Mouse (Mus musculus) kidney, postnatal 0 days (tissue): Measurements from ENCODE around the gene Sbds. TPM values are rescaled to one million over a fixed set of nuclear protein-coding genes. Genes with fewer than 3 reads are reported as not detected.
"Not testable (repeated sequence)": the region's sequence is repeated elsewhere in the genome, so short reads cannot be mapped to it uniquely, and the experiment has no call there.

Source experiments
- ATAC-seq: fragments of 200-750 bp; cut with Nextera tagmentation; replicated peaks from 2 replicates; pipeline ENCODE4 v1.8.0; 2017; ENCODE audit warnings: low read depth, moderate number of reproducible peaks, moderate TSS enrichment, moderate library complexity; ENCODE audit not compliant: low FRiP score
- DNase-seq: peaks from one replicate; pipeline ENCODE4 v3.0.0-alpha.2; 2016; ENCODE audit warnings: low spot score
- H3K27ac ChIP-seq: fragments of 300-500 bp; sonication (generic); 2 replicates; pipeline ENCODE4 v1.5.1; 2014; ENCODE audit warnings: mild to moderate bottlenecking
- H3K27me3 ChIP-seq: fragments of 300-500 bp; sonication (generic); 2 replicates; pipeline ENCODE4 v1.6.1; 2014; ENCODE audit warnings: low read length, mixed read lengths; ENCODE audit not compliant: insufficient read depth
- H3K36me3 ChIP-seq: fragments of 300-500 bp; sonication (generic); 2 replicates; pipeline ENCODE4 v1.6.1; 2014; ENCODE audit warnings: low read length, mixed read lengths; ENCODE audit not compliant: insufficient read depth
- H3K4me1 ChIP-seq: fragments of 300-500 bp; sonication (generic); replicated peaks from 2 replicates; pipeline ENCODE4 v1.6.1; 2014; ENCODE audit warnings: antibody characterized with exemption, low read length, mixed read lengths; ENCODE audit not compliant: insufficient read depth
- H3K4me2 ChIP-seq: fragments of 300-500 bp; sonication (generic); 2 replicates; pipeline ENCODE4 v1.6.1; 2014; ENCODE audit warnings: mild to moderate bottlenecking, low read length, moderate library complexity, mixed read lengths
- H3K4me3 ChIP-seq: fragments of 300-500 bp; sonication (generic); replicated peaks from 2 replicates; pipeline ENCODE4 v1.5.1; 2014; ENCODE audit warnings: low read depth, low read length
- H3K9ac ChIP-seq: fragments of 300-500 bp; sonication (generic); 2 replicates; pipeline ENCODE4 v1.6.1; 2014; ENCODE audit warnings: low read depth, low read length
- H3K9me3 ChIP-seq: fragments of 300-500 bp; sonication (generic); replicated peaks from 2 replicates; pipeline ENCODE4 v1.6.1; 2016; ENCODE audit warnings: low read length, inconsistent platforms, mixed read lengths
- CTCF ChIP-seq: IDR thresholded peaks from 2 replicates; pipeline ENCODE4 v1.5.1; 2016; ENCODE audit warnings: antibody characterized with exemption, low read depth, mild to moderate bottlenecking, moderate library complexity
- WGBS: fragments of 180-500 bp; shearing (Covaris S2); extraction: QIAGEN DNeasy Blood & Tissue Kit; methylation state at CpG from one replicate; pipeline ENCODE4 v1.1.7; 2014; 5-methylcytosine and 5-hydroxymethylcytosine counted together
- polyA plus RNA-seq: library from polyadenylated mRNA; unstranded; fragments of >200 nt; fragmentation: Nextera tagmentation; extraction: Ambion mirVana; gene quantifications from 2 replicates; pipeline ENCODE4 v1.2.1, GENCODE M21; 2015

Gene Sbds
- polyA plus RNA-seq, 1 experiment from 2014 or later: 78.5 TPM

DNA sequence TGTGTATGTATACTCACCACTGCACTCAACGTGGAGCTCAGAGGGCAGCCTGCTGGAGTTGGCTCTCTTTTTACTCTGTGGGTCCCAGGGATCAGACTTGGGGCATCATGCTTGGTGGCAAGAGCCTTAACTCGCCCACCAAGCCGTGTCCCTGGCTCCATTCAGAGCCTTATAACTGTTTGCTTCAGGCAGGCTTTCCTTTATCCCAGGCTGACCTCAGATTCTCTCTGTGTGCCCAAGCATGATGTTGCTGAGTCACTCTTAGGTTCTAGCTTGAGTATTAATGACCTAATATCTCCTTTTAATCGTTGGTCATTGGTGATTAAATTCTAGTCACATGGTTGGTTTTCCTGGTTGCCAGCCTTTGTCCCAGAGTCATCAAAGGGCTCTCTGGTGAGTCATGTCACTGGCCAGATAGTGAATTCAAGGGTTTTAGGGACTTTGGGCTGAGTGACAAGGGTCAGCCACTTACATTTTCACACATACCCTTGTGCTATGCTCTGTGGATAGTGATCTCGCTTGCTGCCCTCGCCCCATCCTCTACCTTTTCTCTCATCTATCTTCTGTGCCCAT lies 9.2 kb upstream of the Sbds start:
- Histone ChIP-seq H3K9ac (no peak overlapping the region), H3K4me3 (no peak overlapping the region), H3K4me1 (no peaks in the 10 kb centered on the region), H3K27ac (no peak overlapping the region), H3K4me2 (no peak overlapping the region), H3K9me3 (no peaks in the 10 kb centered on the region), H3K36me3 (peaks cover 27% of the 10 kb centered on the region), H3K27me3 (no peaks in the 10 kb centered on the region)
- no peak for DNase-seq
- no peak for ATAC-seq
- WGBS: 79% methylated on average over 6 of the region's 6 CpGs
- no peak for TF ChIP-seq CTCF

DNA sequence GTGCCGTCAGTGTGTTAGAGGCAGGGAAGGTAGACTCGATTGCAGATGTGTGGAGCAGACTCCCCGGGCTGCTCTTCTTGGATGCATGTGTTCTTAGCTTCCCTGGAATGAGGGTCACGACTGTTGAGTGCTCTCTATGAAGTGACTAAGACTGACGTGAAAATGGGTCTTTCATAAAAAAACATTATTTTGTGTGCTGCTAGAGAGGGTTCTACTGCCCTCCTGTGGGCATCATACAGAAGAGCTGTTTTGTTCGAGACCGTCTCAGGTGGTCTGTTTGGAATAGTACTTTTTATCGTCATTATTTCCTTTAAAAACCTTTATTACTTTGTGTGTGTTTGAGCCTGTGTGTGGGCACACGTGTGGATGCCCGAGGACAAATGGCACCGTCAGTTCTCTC lies 8.1 kb upstream of the Sbds start:
- Histone ChIP-seq H3K27me3 (no peaks in the 10 kb centered on the region), H3K4me3 (no peak overlapping the region), H3K4me2 (no peak overlapping the region), H3K36me3 (peaks cover 20% of the 10 kb centered on the region), H3K27ac (no peak overlapping the region), H3K4me1 (no peaks in the 10 kb centered on the region), H3K9me3 (no peaks in the 10 kb centered on the region), H3K9ac (no peak overlapping the region)
- ATAC-seq (no peak), DNase-seq (peak; percentile 25)
- TF ChIP-seq CTCF: peak; percentile 60
- 73% methylated on average over 11 of the region's 11 CpGs for WGBS

DNA sequence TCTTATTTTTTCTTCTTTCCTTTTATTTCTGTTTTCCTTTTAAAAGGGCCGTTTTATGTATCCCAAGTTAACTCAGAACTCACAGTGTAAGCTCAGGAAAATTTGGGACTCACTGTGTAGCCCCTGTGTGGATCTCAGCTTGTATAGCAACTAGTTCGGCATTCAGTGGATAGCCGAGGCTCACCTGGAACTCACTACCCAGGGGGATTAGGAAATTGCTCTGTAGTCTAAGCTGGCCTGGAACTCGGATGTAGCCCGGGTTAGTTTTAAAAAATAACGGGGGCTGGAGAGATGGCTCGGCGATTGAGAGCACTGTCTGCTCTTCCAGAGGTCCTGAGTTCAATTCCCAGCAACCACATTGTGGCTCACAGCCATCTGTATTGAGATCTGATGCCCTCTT lies 2.0 kb upstream of the Sbds start:
- H3K9ac ChIP-seq: peak overlapping the region; percentile 73
- no peaks in the 10 kb centered on the region for H3K4me1 ChIP-seq
- H3K27ac ChIP-seq: peak overlapping the region; percentile 87
- H3K4me2 ChIP-seq: peak overlapping the region; percentile 55
- peaks cover 3% of the 10 kb centered on the region; the same call in 1 of the 2 replicates for H3K36me3 ChIP-seq
- peak overlapping the region; percentile 57 for H3K4me3 ChIP-seq
- 5% methylated on average over 8 of the region's 8 CpGs for WGBS
- no peak for ATAC-seq
- no peaks in the 10 kb centered on the region for H3K27me3 ChIP-seq
- H3K9me3 ChIP-seq: no peaks in the 10 kb centered on the region
- TF ChIP-seq CTCF: no peak
- DNase-seq: no peak

DNA sequence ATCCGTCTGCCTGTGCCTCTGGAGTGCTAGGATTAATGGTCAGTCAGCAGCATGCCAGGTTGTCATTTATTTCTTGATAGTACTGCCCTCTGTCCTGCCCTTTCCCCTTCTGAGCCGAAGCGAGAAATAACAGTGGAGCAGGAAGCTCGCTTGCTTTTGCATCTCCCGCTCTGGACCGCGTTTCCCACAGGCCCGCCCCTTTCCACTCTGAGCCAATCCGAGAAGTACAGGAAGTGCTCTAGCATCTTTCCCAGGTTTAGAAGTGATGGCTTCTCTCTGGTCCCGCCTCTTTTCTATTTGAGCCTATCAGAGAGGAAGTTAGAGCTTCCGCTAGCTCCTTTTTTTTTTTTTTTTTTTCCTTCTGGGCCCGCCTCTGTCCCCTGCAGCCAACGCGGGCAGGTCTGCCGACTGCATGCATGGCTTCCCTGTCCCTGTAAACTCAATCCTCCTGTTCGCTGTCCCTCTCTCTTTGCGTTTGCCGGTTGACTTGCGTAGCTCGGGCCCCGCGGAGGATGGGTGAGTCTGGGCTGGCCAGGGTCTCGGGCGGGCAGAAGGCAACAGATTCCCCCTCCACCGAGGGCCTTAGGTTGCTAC lies 1.4 kb upstream of the Sbds start:
- H3K9me3 ChIP-seq: no peaks in the 10 kb centered on the region
- TF ChIP-seq CTCF: no peak

DNA sequence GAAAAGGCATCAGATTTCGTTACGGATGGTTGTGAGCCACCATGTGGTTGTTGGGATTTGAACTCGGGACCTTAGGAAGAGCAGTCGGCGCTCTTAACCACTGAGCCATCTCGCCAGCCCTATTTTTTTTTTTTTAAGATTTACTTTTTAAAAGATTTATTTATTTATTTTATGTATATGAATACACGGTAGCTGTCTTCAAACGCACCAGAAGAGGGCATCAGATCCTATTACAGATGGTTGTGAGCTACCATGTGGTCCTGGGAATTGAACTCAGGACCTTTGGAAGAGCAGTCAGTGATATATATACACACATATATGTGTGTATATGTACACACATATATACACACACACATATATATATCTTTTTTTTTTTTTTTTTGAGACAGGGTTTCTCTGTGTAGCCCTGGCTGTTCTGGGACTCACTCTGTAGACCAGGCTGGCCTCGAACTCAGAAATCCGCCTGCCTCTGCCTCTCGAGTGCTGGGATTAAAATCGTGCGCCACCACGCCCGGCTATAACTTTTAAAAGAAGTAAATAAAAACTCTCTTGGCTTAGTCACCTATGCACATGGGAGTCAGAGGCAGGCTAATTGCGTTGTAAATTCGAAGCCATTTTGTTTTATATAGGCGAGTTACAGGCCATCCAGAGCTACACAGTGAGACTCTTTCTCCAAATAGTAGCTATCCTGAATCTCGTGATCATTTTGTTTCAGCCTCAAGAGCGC lies 632 bp upstream of the Sbds start:
- H3K9ac ChIP-seq, H3K9me3 ChIP-seq, H3K4me1 ChIP-seq, H3K27me3 ChIP-seq: not testable (repeated sequence)
- peak overlapping the region; percentile 55 for H3K4me2 ChIP-seq
- peak overlapping the region; percentile 65 for H3K27ac ChIP-seq
- DNase-seq: peak; percentile 24
- WGBS: 26% methylated on average over 20 of the region's 20 CpGs
- peaks cover 10% of the 10 kb centered on the region for H3K36me3 ChIP-seq
- 0 out of 2 replicates have a peak, but pooled peaks have one; percentile 0 for ATAC-seq
- peak overlapping the region; percentile 76 for H3K4me3 ChIP-seq

More for the DNA sequence above, 1.4 kb upstream of the Sbds start:
- Histone ChIP-seq H3K36me3 (peaks cover 8% of the 10 kb centered on the region), H3K9ac (peak overlapping the region; percentile 73), H3K27me3 (no peaks in the 10 kb centered on the region), H3K27ac (peak overlapping the region; percentile 87), H3K4me2 (peak overlapping the region; percentile 55), H3K4me3 (peak overlapping the region; percentile 57), H3K4me1 (no peaks in the 10 kb centered on the region)
- DNase-seq: peak; percentile 100
- under 1% methylated on average over 25 of the region's 25 CpGs for WGBS
- peak; percentile 92 for ATAC-seq

DNA sequence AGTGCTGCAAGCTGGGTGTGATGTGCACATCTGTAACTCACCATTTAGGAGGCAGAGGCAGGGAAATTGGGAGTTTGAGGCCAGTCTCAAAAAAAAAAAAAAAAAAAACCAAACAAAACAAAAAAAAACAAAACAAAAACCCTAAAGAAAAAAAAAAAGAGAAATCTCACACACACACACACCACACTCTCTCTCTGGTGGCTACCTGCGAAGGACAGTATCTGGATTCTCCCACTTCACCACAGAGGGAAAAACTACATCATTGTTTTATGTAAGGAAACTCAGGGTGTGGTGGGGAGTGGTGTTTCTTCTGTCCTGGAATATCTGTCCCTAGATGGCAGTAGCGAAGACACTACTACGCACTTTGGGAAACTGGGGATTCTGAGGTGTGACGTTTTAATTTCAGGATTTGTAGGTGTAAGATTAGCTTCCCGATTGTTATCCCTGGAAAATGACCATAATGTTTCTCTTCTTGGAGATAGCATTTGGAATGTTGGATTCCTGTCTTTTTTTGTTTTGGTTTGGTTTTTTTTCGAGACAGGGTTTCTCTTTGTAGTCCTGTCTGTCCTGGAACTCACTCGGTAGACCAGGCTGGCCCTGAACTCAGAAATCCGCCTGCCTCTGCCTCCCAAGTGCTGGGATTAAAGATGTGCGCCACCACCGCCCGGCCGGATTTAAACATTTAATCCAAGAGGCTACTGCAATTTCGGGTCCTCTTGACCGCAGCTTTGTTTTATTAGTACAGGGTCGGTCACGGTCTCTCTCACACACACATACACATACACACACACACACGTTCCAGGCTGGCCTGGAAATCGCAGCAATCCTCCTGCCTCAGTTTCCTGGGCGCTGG lies 940 bp downstream of the Sbds start:
- ATAC-seq (no peak), DNase-seq (peak; percentile 87)
- Histone ChIP-seq H3K9ac (peak overlapping the region; percentile 83), H3K27me3 (no peaks in the 10 kb centered on the region), H3K4me1 (no peaks in the 10 kb centered on the region), H3K9me3 (no peaks in the 10 kb centered on the region), H3K27ac (peak overlapping the region; percentile 94), H3K36me3 (peaks cover 22% of the 10 kb centered on the region), H3K4me3 (peak overlapping the region; percentile 76), H3K4me2 (peak overlapping the region; percentile 63)
- WGBS: 9% methylated on average over 19 of the region's 19 CpGs
- peak; percentile 63 for TF ChIP-seq CTCF
